Mouse (Mus musculus): ENCODE measurements around the gene Il19. TPM values are rescaled to one million over a fixed set of nuclear protein-coding genes. Genes with fewer than 3 reads are reported as not detected.

Il19 gene
- 0.15 TPM in 1 of 2 replicates, not detected in the other for polyA plus RNA-seq (2015; fragmentation: Nextera tagmentation; extraction: Ambion mirVana)

- no peaks in the 10 kb centered on the region for H3K9me3 ChIP-seq (ENCODE audit: control insufficient read depth, low read length)
- H3K27ac ChIP-seq (replicated peaks), result no peak within 1 kb of the TSS
- DNase-seq (ENCODE audit: low spot score), result no peak
- no peak for ATAC-seq (ENCODE audit: low FRiP score, low TSS enrichment)
- no peak within 1 kb of the TSS for H3K4me2 ChIP-seq (replicated peaks; ENCODE audit: low read depth)
- no peak within 1 kb of the TSS for H3K9ac ChIP-seq (ENCODE audit: low read length)
- H3K36me3 ChIP-seq (ENCODE audit: control insufficient read depth, insufficient read depth, low read length), result no peaks in the 10 kb centered on the region
- TF ChIP-seq CTCF (IDR thresholded peaks at IDR 0.05; ENCODE audit: low read depth) (no peak), EP300 (optimal IDR thresholded peaks at IDR 0.05) (no peak)
- no peaks in the 10 kb centered on the region for H3K27me3 ChIP-seq (ENCODE audit: control insufficient read depth, insufficient read depth, low read length)
- no peak within 1 kb of the TSS for H3K4me3 ChIP-seq (ENCODE audit: low read depth, low read length)
- WGBS, result 46% methylated on average over 4 of the region's 4 CpGs
- H3K4me1 ChIP-seq (replicated peaks; ENCODE audit: control insufficient read depth, insufficient read depth), result no peaks in the 10 kb centered on the region
Measured at GRCm38 (mm10) chr1:130940065-130940687, at the start of gene Il19. TSS of gene Il19 (minus strand) at chr1:130940115.

GRCm38 (mm10) chr1:130989331-130989730, 49.4 kb upstream of the Il19 start:
- Histone ChIP-seq H3K4me3 (ENCODE audit: low read depth, low read length) (no peak overlapping the region), H3K27ac (replicated peaks) (no peak overlapping the region), H3K27me3 (ENCODE audit: control insufficient read depth, insufficient read depth, low read length) (no peaks in the 10 kb centered on the region), H3K9me3 (ENCODE audit: control insufficient read depth, low read length) (no peaks in the 10 kb centered on the region), H3K36me3 (ENCODE audit: control insufficient read depth, insufficient read depth, low read length) (no peaks in the 10 kb centered on the region), H3K4me2 (replicated peaks; ENCODE audit: low read depth) (no peak overlapping the region), H3K9ac (ENCODE audit: low read length) (no peak overlapping the region), H3K4me1 (replicated peaks; ENCODE audit: control insufficient read depth, insufficient read depth) (no peaks in the 10 kb centered on the region)
- WGBS, result 62% methylated on average over 3 of the region's 3 CpGs
- ATAC-seq (ENCODE audit: low FRiP score, low TSS enrichment) (no peak), DNase-seq (ENCODE audit: low spot score) (no peak)
- no peak for TF ChIP-seq CTCF (IDR thresholded peaks at IDR 0.05; ENCODE audit: low read depth)
- no peak for TF ChIP-seq EP300 (optimal IDR thresholded peaks at IDR 0.05)

GRCm38 (mm10) chr1:130987418-130987817, 47.5 kb upstream of the Il19 start:
- no peak for TF ChIP-seq EP300 (optimal IDR thresholded peaks at IDR 0.05)
- peak; percentile 50 for TF ChIP-seq CTCF (IDR thresholded peaks at IDR 0.05; ENCODE audit: low read depth)
- no peak for ATAC-seq (ENCODE audit: low FRiP score, low TSS enrichment)
- Histone ChIP-seq H3K27me3 (ENCODE audit: control insufficient read depth, insufficient read depth, low read length) (no peaks in the 10 kb centered on the region), H3K9ac (ENCODE audit: low read length) (no peak overlapping the region), H3K9me3 (ENCODE audit: control insufficient read depth, low read length) (no peaks in the 10 kb centered on the region), H3K4me3 (ENCODE audit: low read depth, low read length) (no peak overlapping the region), H3K4me1 (replicated peaks; ENCODE audit: control insufficient read depth, insufficient read depth) (no peaks in the 10 kb centered on the region), H3K27ac (replicated peaks) (no peak overlapping the region), H3K4me2 (replicated peaks; ENCODE audit: low read depth) (no peak overlapping the region), H3K36me3 (ENCODE audit: control insufficient read depth, insufficient read depth, low read length) (no peaks in the 10 kb centered on the region)
- no peak for DNase-seq (ENCODE audit: low spot score)

- Histone ChIP-seq H3K4me3 (ENCODE audit: low read depth, low read length) (no peak overlapping the region), H3K9me3 (ENCODE audit: control insufficient read depth, low read length) (no peaks in the 10 kb centered on the region), H3K9ac (ENCODE audit: low read length) (no peak overlapping the region), H3K4me2 (replicated peaks; ENCODE audit: low read depth) (no peak overlapping the region), H3K4me1 (replicated peaks; ENCODE audit: control insufficient read depth, insufficient read depth) (no peaks in the 10 kb centered on the region), H3K27ac (replicated peaks) (no peak overlapping the region), H3K36me3 (ENCODE audit: control insufficient read depth, insufficient read depth, low read length) (no peaks in the 10 kb centered on the region), H3K27me3 (ENCODE audit: control insufficient read depth, insufficient read depth, low read length) (no peaks in the 10 kb centered on the region)
- DNase-seq (ENCODE audit: low spot score), result no peak
- no peak for ATAC-seq (ENCODE audit: low FRiP score, low TSS enrichment)
- TF ChIP-seq CTCF (IDR thresholded peaks at IDR 0.05; ENCODE audit: low read depth) (no peak), EP300 (optimal IDR thresholded peaks at IDR 0.05) (no peak)
- 90% methylated on average over 5 of the region's 5 CpGs for WGBS
Measured at GRCm38 (mm10) chr1:130987001-130987400, 47.1 kb upstream of the Il19 start.

GRCm38 (mm10) chr1:130984441-130984840, 44.5 kb upstream of the Il19 start:
- Histone ChIP-seq H3K4me1 (replicated peaks; ENCODE audit: control insufficient read depth, insufficient read depth) (no peaks in the 10 kb centered on the region), H3K9ac (ENCODE audit: low read length) (no peak overlapping the region), H3K27ac (replicated peaks) (no peak overlapping the region), H3K9me3 (ENCODE audit: control insufficient read depth, low read length) (no peaks in the 10 kb centered on the region), H3K4me3 (ENCODE audit: low read depth, low read length) (no peak overlapping the region), H3K36me3 (ENCODE audit: control insufficient read depth, insufficient read depth, low read length) (no peaks in the 10 kb centered on the region), H3K27me3 (ENCODE audit: control insufficient read depth, insufficient read depth, low read length) (no peaks in the 10 kb centered on the region), H3K4me2 (replicated peaks; ENCODE audit: low read depth) (no peak overlapping the region)
- DNase-seq (ENCODE audit: low spot score) (peak; percentile 42), ATAC-seq (ENCODE audit: low FRiP score, low TSS enrichment) (peak; percentile 59; the same call in 1 of the 2 replicates)
- peak; percentile 68 for TF ChIP-seq CTCF (IDR thresholded peaks at IDR 0.05; ENCODE audit: low read depth)
- no peak for TF ChIP-seq EP300 (optimal IDR thresholded peaks at IDR 0.05)
- WGBS, result 52% methylated on average over 7 of the region's 7 CpGs

GRCm38 (mm10) chr1:130979455-130979854, 39.5 kb upstream of the Il19 start:
- H3K27me3 ChIP-seq (ENCODE audit: control insufficient read depth, insufficient read depth, low read length), result no peaks in the 10 kb centered on the region
- H3K36me3 ChIP-seq (ENCODE audit: control insufficient read depth, insufficient read depth, low read length), result no peaks in the 10 kb centered on the region
- no peak overlapping the region for H3K4me2 ChIP-seq (replicated peaks; ENCODE audit: low read depth)
- ATAC-seq (ENCODE audit: low FRiP score, low TSS enrichment), result no peak
- no peaks in the 10 kb centered on the region for H3K9me3 ChIP-seq (ENCODE audit: control insufficient read depth, low read length)
- WGBS, result 57% methylated on average over 1 of the region's 1 CpGs
- no peak overlapping the region for H3K27ac ChIP-seq (replicated peaks)
- H3K9ac ChIP-seq (ENCODE audit: low read length), result no peak overlapping the region
- no peaks in the 10 kb centered on the region for H3K4me1 ChIP-seq (replicated peaks; ENCODE audit: control insufficient read depth, insufficient read depth)
- peak; percentile 49 for DNase-seq (ENCODE audit: low spot score)
- TF ChIP-seq CTCF (IDR thresholded peaks at IDR 0.05; ENCODE audit: low read depth), result peak; percentile 92
- no peak for TF ChIP-seq EP300 (optimal IDR thresholded peaks at IDR 0.05)
- H3K4me3 ChIP-seq (ENCODE audit: low read depth, low read length), result no peak overlapping the region

All from stomach, postnatal 0 days (tissue).